Mouse (Mus musculus) liver, adult 2 months (tissue): Measurements from ENCODE around the gene Tab1.

Experiments used
- CTCF ChIP-seq: fragments of 200-500 bp; IDR thresholded peaks from 2 replicates; pipeline ENCODE4 v1.5.1; 2011; ENCODE audit warnings: low read depth, low read length, control low read depth
- POLR2A ChIP-seq: fragments of 200-500 bp; IDR thresholded peaks from 2 replicates; pipeline ENCODE4 v1.6.1; 2011; ENCODE audit warnings: low read length, control low read depth; ENCODE audit not compliant: insufficient read depth; ENCODE audit errors: extremely low read depth

GRCm38 (mm10) chr15:80163716-80164115, 30.8 kb downstream of the Tab1 start:
- TF ChIP-seq CTCF (no peak), POLR2A (no peak)
